Mouse (Mus musculus): ENCODE results near the gene Elmsan1. TPM values are rescaled to one million over a fixed set of nuclear protein-coding genes. Genes with fewer than 3 reads are reported as not detected.
A peak's percentile ranks its signal among the peaks of the same experiment; 100 is the strongest.

Gene Elmsan1
- polyA plus RNA-seq, 1 experiment from 2014 or later, result 6.3 TPM

GRCm38 (mm10) chr12:84198076-84198679 is 20.5 kb downstream of the Elmsan1 start:
- H3K9ac ChIP-seq, result no peak overlapping the region
- no peak overlapping the region for H3K27ac ChIP-seq
- no peak overlapping the region for H3K4me3 ChIP-seq
- no peaks in the 10 kb centered on the region for H3K9me3 ChIP-seq
- H3K36me3 ChIP-seq, result no peaks in the 10 kb centered on the region
- H3K4me1 ChIP-seq, result peaks cover 31% of the 10 kb centered on the region
- 68% methylated on average over 8 of the region's 8 CpGs for WGBS
- H3K27me3 ChIP-seq (replicated peaks), result no peaks in the 10 kb centered on the region
- ATAC-seq (ENCODE audit: low FRiP score, low read depth), result no peak
- H3K4me2 ChIP-seq (replicated peaks), result no peak overlapping the region

- Histone ChIP-seq H3K4me3 (no peak overlapping the region), H3K36me3 (no peaks in the 10 kb centered on the region), H3K4me2 (replicated peaks) (no peak overlapping the region), H3K27ac (no peak overlapping the region), H3K9me3 (no peaks in the 10 kb centered on the region), H3K4me1 (peaks cover 48% of the 10 kb centered on the region), H3K9ac (0 out of 2 replicates have a peak overlapping the region, but pooled peaks have one; percentile 18), H3K27me3 (replicated peaks) (no peaks in the 10 kb centered on the region)
- 43% methylated on average over 6 of the region's 6 CpGs for WGBS
- no peak for ATAC-seq (ENCODE audit: low FRiP score, low read depth)
Observed at GRCm38 (mm10) chr12:84195195-84195594, 23.5 kb downstream of the Elmsan1 start.

GRCm38 (mm10) chr12:84194400-84195109 is 24.1 kb downstream of the Elmsan1 start:
- H3K9me3 ChIP-seq, result no peaks in the 10 kb centered on the region
- peak overlapping the region; percentile 79 for H3K4me3 ChIP-seq
- 5% methylated on average over 12 of the region's 13 CpGs for WGBS
- peak overlapping the region; percentile 98 for H3K4me2 ChIP-seq (replicated peaks)
- peak overlapping the region; percentile 90 for H3K27ac ChIP-seq
- ATAC-seq (ENCODE audit: low FRiP score, low read depth), result no peak
- H3K9ac ChIP-seq, result peak overlapping the region; percentile 92
- no peaks in the 10 kb centered on the region for H3K36me3 ChIP-seq
- no peaks in the 10 kb centered on the region for H3K27me3 ChIP-seq (replicated peaks)
- peaks cover 54% of the 10 kb centered on the region for H3K4me1 ChIP-seq

GRCm38 (mm10) chr12:84193642-84194399 is 24.9 kb downstream of the Elmsan1 start:
- H3K9me3 ChIP-seq, result no peaks in the 10 kb centered on the region
- H3K27me3 ChIP-seq (replicated peaks), result no peaks in the 10 kb centered on the region
- peaks cover 61% of the 10 kb centered on the region for H3K4me1 ChIP-seq
- H3K36me3 ChIP-seq, result no peaks in the 10 kb centered on the region
- peak overlapping the region; percentile 79 for H3K4me3 ChIP-seq
- H3K9ac ChIP-seq, result peak overlapping the region; percentile 92
- ATAC-seq (ENCODE audit: low FRiP score, low read depth), result peak; percentile 61
- peak overlapping the region; percentile 98 for H3K4me2 ChIP-seq (replicated peaks)
- under 1% methylated on average over 49 of the region's 49 CpGs for WGBS
- H3K27ac ChIP-seq, result peak overlapping the region; percentile 90

GRCm38 (mm10) chr12:84192741-84193641 is 25.7 kb downstream of the Elmsan1 start:
- peak; percentile 52 for ATAC-seq (ENCODE audit: low FRiP score, low read depth)
- Histone ChIP-seq H3K27me3 (replicated peaks) (no peaks in the 10 kb centered on the region), H3K4me2 (replicated peaks) (peak overlapping the region; percentile 98), H3K27ac (peak overlapping the region; percentile 90), H3K4me3 (peak overlapping the region; percentile 79), H3K4me1 (peaks cover 68% of the 10 kb centered on the region), H3K9me3 (no peaks in the 10 kb centered on the region), H3K9ac (peak overlapping the region; percentile 92), H3K36me3 (no peaks in the 10 kb centered on the region)
- WGBS, result under 1% methylated on average over 102 of the region's 102 CpGs

- WGBS, result 2% methylated on average over 13 of the region's 13 CpGs
- Histone ChIP-seq H3K9ac (peak overlapping the region; percentile 92), H3K27me3 (replicated peaks) (no peaks in the 10 kb centered on the region), H3K4me3 (peak overlapping the region; percentile 79), H3K9me3 (no peaks in the 10 kb centered on the region), H3K4me1 (peaks cover 71% of the 10 kb centered on the region), H3K36me3 (no peaks in the 10 kb centered on the region), H3K27ac (peak overlapping the region; percentile 13; the same call in 1 of the 2 replicates), H3K4me2 (replicated peaks) (peak overlapping the region; percentile 98)
- ATAC-seq (ENCODE audit: low FRiP score, low read depth), result no peak
Observed at GRCm38 (mm10) chr12:84192280-84192679, 26.4 kb downstream of the Elmsan1 start.

- peak overlapping the region; percentile 79 for H3K4me3 ChIP-seq
- no peak overlapping the region for H3K27ac ChIP-seq
- 0 out of 2 replicates have a peak, but pooled peaks cover under 1% of the 10 kb centered on the region for H3K36me3 ChIP-seq
- no peak for ATAC-seq (ENCODE audit: low FRiP score, low read depth)
- H3K9me3 ChIP-seq, result no peaks in the 10 kb centered on the region
- peak overlapping the region; percentile 98 for H3K4me2 ChIP-seq (replicated peaks)
- 13% methylated on average over 5 of the region's 5 CpGs for WGBS
- H3K9ac ChIP-seq, result no peak overlapping the region; the same call in 1 of the 2 replicates
- H3K27me3 ChIP-seq (replicated peaks), result no peaks in the 10 kb centered on the region
- peaks cover 76% of the 10 kb centered on the region for H3K4me1 ChIP-seq
Observed at GRCm38 (mm10) chr12:84191770-84192169, 26.9 kb downstream of the Elmsan1 start.

GRCm38 (mm10) chr12:84191190-84191589 is 27.5 kb downstream of the Elmsan1 start:
- WGBS, result 59% methylated on average over 7 of the region's 7 CpGs
- Histone ChIP-seq H3K4me1 (peaks cover 81% of the 10 kb centered on the region), H3K9ac (no peak overlapping the region)

GRCm38 (mm10) chr12:84190151-84190820 is 28.4 kb downstream of the Elmsan1 start:
- H3K27me3 ChIP-seq (replicated peaks), result no peaks in the 10 kb centered on the region
- no peak overlapping the region for H3K4me3 ChIP-seq
- H3K9me3 ChIP-seq, result 0 out of 2 replicates have a peak, but pooled peaks cover 4% of the 10 kb centered on the region
- 0 out of 2 replicates have a peak overlapping the region, but pooled peaks have one; percentile 17 for H3K9ac ChIP-seq
- peaks cover 74% of the 10 kb centered on the region for H3K4me1 ChIP-seq
- H3K36me3 ChIP-seq, result peaks cover 11% of the 10 kb centered on the region; the same call in 1 of the 2 replicates
- no peak for ATAC-seq (ENCODE audit: low FRiP score, low read depth)
- H3K4me2 ChIP-seq (replicated peaks), result peak overlapping the region; percentile 98
- no peak overlapping the region for H3K27ac ChIP-seq
- 28% methylated on average over 15 of the region's 15 CpGs for WGBS

More at GRCm38 (mm10) chr12:84191190-84191589, 27.5 kb downstream of the Elmsan1 start:
- Histone ChIP-seq H3K27ac (no peak overlapping the region), H3K27me3 (replicated peaks) (no peaks in the 10 kb centered on the region), H3K4me2 (replicated peaks) (peak overlapping the region; percentile 98), H3K9me3 (0 out of 2 replicates have a peak, but pooled peaks cover 4% of the 10 kb centered on the region), H3K36me3 (peaks cover 6% of the 10 kb centered on the region; the same call in 1 of the 2 replicates), H3K4me3 (no peak overlapping the region; the same call in 1 of the 2 replicates)
- no peak for ATAC-seq (ENCODE audit: low FRiP score, low read depth)

- Histone ChIP-seq H3K36me3 (peaks cover 11% of the 10 kb centered on the region; the same call in 1 of the 2 replicates), H3K9me3 (0 out of 2 replicates have a peak, but pooled peaks cover 4% of the 10 kb centered on the region), H3K4me1 (peaks cover 63% of the 10 kb centered on the region), H3K4me2 (replicated peaks) (no peak overlapping the region), H3K9ac (no peak overlapping the region), H3K27ac (no peak overlapping the region), H3K27me3 (replicated peaks) (no peaks in the 10 kb centered on the region), H3K4me3 (no peak overlapping the region)
- WGBS, result 65% methylated on average over 14 of the region's 14 CpGs
- ATAC-seq (ENCODE audit: low FRiP score, low read depth), result no peak
Observed at GRCm38 (mm10) chr12:84188881-84189444, 29.7 kb downstream of the Elmsan1 start.

All from neural tube, embryonic 12.5 days (tissue).